Mouse (Mus musculus) heart, embryonic 12.5 days (tissue): ENCODE measurements around the gene Grik5. TPM values are rescaled to one million over a fixed set of nuclear protein-coding genes. Genes with fewer than 3 reads are reported as not detected.
"Not testable (repeated sequence)": the region's sequence is repeated elsewhere in the genome, so short reads cannot be mapped to it uniquely, and the experiment has no call there.

Experiments used
- ATAC-seq: fragments of 200-750 bp; cut with Nextera tagmentation; 2 replicates; pipeline ENCODE4 v1.8.0; 2017; ENCODE audit warnings: moderate TSS enrichment, moderate library complexity; ENCODE audit not compliant: insufficient number of reproducible peaks, low FRiP score
- H3K27ac ChIP-seq: fragments of 300-500 bp; sonication (generic); 2 replicates; pipeline ENCODE4 v1.5.1; 2016; ENCODE audit warnings: mild to moderate bottlenecking, moderate library complexity; ENCODE audit not compliant: poor library complexity, severe bottlenecking
- H3K27me3 ChIP-seq: fragments of 300-500 bp; sonication (generic); replicated peaks from 2 replicates; pipeline ENCODE4 v1.6.1; 2016; ENCODE audit warnings: mild to moderate bottlenecking, moderate library complexity
- H3K36me3 ChIP-seq: fragments of 300-500 bp; sonication (generic); 2 replicates; pipeline ENCODE4 v1.6.1; 2016; ENCODE audit warnings: mild to moderate bottlenecking, moderate library complexity
- H3K4me1 ChIP-seq: fragments of 300-500 bp; sonication (generic); replicated peaks from 2 replicates; pipeline ENCODE4 v1.6.1; 2016; ENCODE audit warnings: mild to moderate bottlenecking
- H3K4me2 ChIP-seq: fragments of 300-500 bp; sonication (generic); 2 replicates; pipeline ENCODE4 v1.6.1; 2016; ENCODE audit warnings: mild to moderate bottlenecking, moderate library complexity
- H3K4me3 ChIP-seq: fragments of 300-500 bp; sonication (generic); 2 replicates; pipeline ENCODE4 v1.5.1; 2016; ENCODE audit warnings: mild to moderate bottlenecking
- H3K9ac ChIP-seq: fragments of 300-500 bp; sonication (generic); 2 replicates; pipeline ENCODE4 v1.6.1; 2016; ENCODE audit warnings: mild to moderate bottlenecking, moderate library complexity
- H3K9me3 ChIP-seq: fragments of 300-500 bp; sonication (generic); replicated peaks from 2 replicates; pipeline ENCODE4 v1.6.1; 2016; ENCODE audit warnings: mild to moderate bottlenecking, moderate library complexity
- WGBS: fragments of 180-500 bp; shearing (Covaris S2); methylation state at CpG from one replicate; pipeline ENCODE4 v1.1.7; 2016; 5-methylcytosine and 5-hydroxymethylcytosine counted together
- polyA plus RNA-seq: library from polyadenylated mRNA; unstranded; fragments of >200 nt; fragmentation: Nextera tagmentation; extraction: Ambion mirVana; gene quantifications from 2 replicates; pipeline ENCODE4 v1.2.1, GENCODE M21; 2016

The Grik5 gene
- polyA plus RNA-seq, 1 experiment from 2014 or later = 7.7 TPM

DNA sequence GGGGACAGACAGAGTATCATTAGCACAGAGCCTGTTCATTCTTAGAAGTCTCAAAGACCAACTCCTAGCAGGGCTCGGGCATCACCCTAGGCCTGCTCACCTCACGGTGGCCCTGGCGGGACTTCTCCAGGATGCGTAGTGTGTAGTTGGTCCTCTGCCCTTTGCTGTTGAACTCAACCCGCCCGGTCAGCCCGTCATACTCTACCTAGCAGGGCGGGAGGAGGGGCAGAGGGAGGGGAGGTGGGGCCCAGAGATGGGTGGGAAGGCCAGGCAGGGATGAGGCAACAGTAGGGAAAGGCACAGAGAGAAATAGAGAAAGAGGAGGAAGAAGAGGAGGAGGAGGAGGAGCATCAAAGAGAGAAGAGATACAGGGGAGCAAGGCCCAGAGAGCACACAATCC, 13.8 kb downstream of the Grik5 start:
- peak; percentile 13; the same call in 1 of the 2 replicates for ATAC-seq
- H3K4me2 ChIP-seq = no peak overlapping the region
- peaks cover 27% of the 10 kb centered on the region for H3K4me1 ChIP-seq
- 85% methylated on average over 8 of the region's 8 CpGs for WGBS
- H3K36me3 ChIP-seq = peaks cover 96% of the 10 kb centered on the region
- H3K27me3 ChIP-seq = no peaks in the 10 kb centered on the region
- no peak overlapping the region for H3K9ac ChIP-seq
- no peak overlapping the region for H3K4me3 ChIP-seq
- H3K9me3 ChIP-seq = no peaks in the 10 kb centered on the region
- H3K27ac ChIP-seq = no peak overlapping the region

DNA sequence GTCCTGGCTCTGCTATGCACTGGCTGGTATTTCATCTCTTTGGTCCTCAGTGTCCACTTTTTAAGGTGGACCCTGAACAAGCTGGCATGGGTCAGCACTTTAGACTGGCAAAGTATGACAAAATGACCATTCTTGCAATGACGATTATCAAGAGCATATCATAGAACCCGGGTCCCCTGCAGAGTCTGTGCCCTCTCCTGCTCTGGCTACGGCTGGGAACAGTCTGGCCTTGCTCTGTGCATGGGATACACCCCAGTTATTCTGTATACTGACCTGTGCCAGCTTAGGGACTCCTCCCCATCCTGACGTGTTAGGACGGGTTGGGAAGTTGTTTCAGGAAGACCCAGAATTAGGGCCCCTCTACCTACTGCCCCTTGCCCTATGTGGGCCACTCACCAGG, 14.3 kb downstream of the Grik5 start:
- no peak for ATAC-seq
- Histone ChIP-seq H3K36me3 (peaks cover 96% of the 10 kb centered on the region), H3K27ac (no peak overlapping the region), H3K9me3 (no peaks in the 10 kb centered on the region), H3K4me3 (no peak overlapping the region), H3K9ac (no peak overlapping the region), H3K27me3 (no peaks in the 10 kb centered on the region), H3K4me2 (no peak overlapping the region), H3K4me1 (peaks cover 27% of the 10 kb centered on the region)
- 87% methylated on average over 5 of the region's 5 CpGs for WGBS

DNA sequence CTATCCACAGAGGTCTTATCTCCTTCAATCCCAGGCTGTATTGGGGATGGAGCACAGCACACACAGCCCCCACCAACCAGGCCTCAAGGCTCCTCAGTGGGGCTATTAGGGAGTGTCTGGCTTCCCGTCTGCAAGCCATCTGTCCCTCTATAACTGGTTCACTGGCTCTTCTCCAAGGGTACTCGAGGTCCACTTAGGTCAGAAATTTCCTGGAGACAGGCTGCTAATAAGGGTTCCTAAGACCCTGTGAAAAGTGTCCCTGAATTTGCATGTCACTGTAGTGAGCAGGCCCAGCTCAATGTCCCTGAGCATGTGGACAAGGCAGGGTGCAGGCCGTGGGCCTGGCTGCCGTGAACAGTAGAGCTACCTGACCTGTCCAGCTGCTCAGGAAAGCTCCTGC, 15.2 kb downstream of the Grik5 start:
- Histone ChIP-seq H3K4me3 (no peak overlapping the region), H3K4me1 (peaks cover 27% of the 10 kb centered on the region), H3K36me3 (peaks cover 93% of the 10 kb centered on the region), H3K4me2 (no peak overlapping the region), H3K9me3 (no peaks in the 10 kb centered on the region), H3K27ac (peak overlapping the region; percentile 49), H3K9ac (0 out of 2 replicates have a peak overlapping the region, but pooled peaks have one; percentile 2), H3K27me3 (no peaks in the 10 kb centered on the region)
- no peak for ATAC-seq
- WGBS = 34% methylated on average over 4 of the region's 4 CpGs

DNA sequence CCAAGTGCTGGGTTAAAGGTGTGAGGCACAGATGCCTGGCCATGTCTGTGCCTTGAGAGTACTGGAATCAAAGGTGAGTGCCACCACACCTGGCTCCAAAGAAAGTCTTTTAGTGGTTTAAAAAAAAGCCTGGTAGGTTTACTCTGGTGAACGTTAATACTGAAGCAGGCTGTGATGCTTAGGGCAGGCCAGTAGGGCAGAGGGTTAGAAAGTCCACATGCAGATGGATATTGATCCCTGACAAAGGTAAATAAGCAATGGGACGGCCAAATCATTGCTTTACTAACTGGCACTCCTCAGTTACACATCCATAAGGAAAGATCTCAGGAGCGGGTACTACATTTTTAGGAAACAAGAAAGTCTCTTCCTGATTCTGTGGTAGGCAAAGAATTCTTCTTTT, 19.6 kb downstream of the Grik5 start:
- peaks cover 84% of the 10 kb centered on the region for H3K36me3 ChIP-seq
- peaks cover 26% of the 10 kb centered on the region for H3K4me1 ChIP-seq

DNA sequence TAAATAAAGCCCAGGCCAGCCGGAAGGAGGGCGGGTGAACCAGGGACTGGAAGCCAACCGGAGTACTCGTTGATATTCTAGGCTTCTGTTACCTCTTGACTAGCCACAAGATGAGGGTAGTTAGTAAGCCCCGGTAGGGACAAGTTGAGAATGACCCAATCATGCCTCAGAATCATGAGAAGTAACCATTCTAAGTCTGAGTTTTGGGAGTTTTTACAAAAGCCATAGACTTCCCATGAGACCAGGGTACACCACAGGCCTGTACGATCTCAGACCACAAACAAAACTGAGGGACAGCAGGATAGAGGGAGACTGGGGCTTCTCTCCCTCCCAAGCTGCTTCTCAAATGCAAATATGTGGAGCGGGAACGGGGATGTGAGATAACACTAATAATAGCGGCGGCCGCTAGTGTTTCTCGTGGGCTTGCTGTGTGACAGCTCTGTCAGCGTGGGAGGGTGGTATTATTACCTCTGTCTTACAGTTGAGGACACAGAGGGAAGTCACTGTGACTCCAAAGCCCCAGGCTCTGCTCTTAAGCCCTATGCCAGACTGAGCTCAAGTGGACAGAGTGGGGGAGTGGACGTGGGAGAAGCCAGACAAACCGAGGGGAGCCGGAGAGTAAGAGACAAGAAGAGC, 22.7 kb downstream of the Grik5 start:
- H3K4me3 ChIP-seq = no peak overlapping the region
- H3K9ac ChIP-seq = peak overlapping the region; percentile 5; the same call in 1 of the 2 replicates
- no peak overlapping the region for H3K27ac ChIP-seq
- ATAC-seq = no peak
- peaks cover 11% of the 10 kb centered on the region for H3K4me1 ChIP-seq
- 63% methylated on average over 16 of the region's 16 CpGs for WGBS
- H3K4me2 ChIP-seq = no peak overlapping the region
- H3K27me3 ChIP-seq = no peaks in the 10 kb centered on the region
- H3K36me3 ChIP-seq = peaks cover 82% of the 10 kb centered on the region
- no peaks in the 10 kb centered on the region for H3K9me3 ChIP-seq

More for the DNA sequence above, 19.6 kb downstream of the Grik5 start:
- 82% methylated on average over 3 of the region's 3 CpGs for WGBS
- Histone ChIP-seq H3K9ac (no peak overlapping the region), H3K27me3 (no peaks in the 10 kb centered on the region), H3K9me3 (no peaks in the 10 kb centered on the region), H3K27ac (no peak overlapping the region), H3K4me3 (no peak overlapping the region), H3K4me2 (no peak overlapping the region)
- no peak for ATAC-seq

DNA sequence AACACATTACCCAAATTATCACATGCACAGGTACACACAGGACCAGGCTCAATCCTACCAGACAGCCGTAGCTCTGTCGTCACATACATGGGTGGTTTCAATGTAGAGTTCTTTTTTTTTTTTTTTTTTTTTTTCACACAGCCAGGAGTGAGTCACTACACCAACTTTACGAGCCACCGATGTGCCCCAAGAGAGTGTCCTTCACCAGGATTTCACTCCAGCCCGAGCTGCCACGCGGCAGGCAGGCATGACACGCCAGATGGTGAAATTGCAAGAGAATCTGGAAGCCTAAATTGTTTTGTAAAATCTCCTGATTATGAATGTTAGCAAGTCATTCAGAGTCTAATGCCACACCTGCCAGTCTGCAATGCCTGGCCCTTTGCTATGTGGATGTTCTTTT, 24.8 kb downstream of the Grik5 start:
- Histone ChIP-seq H3K9me3 (no peaks in the 10 kb centered on the region), H3K27ac (no peak overlapping the region), H3K4me2 (no peak overlapping the region), H3K27me3 (no peaks in the 10 kb centered on the region), H3K4me3 (no peak overlapping the region), H3K9ac (no peak overlapping the region), H3K4me1 (peaks cover 11% of the 10 kb centered on the region), H3K36me3 (peaks cover 84% of the 10 kb centered on the region)
- WGBS = 88% methylated on average over 8 of the region's 8 CpGs
- no peak for ATAC-seq

DNA sequence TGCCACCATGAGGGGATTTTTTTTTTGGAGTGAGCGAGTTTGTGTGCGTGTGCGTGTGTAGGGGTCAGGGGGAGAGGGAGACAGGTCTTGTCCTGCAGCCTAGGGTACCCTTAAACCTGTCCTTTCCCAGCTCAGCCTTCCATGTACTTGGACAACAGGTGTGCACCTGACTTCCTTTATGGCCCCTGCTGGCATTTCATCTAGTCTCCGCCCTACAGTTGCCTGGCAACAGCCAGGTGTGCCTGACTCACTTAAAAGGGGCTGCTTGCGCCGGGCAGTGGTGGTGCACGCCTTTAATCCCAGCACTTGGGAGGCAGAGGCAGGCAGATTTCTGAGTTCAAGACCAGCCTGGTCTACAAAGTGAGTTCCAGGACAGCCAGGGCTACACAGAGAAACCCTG, 27.5 kb downstream of the Grik5 start:
- not testable (repeated sequence) for ATAC-seq
- H3K36me3 ChIP-seq = peaks cover 96% of the 10 kb centered on the region

DNA sequence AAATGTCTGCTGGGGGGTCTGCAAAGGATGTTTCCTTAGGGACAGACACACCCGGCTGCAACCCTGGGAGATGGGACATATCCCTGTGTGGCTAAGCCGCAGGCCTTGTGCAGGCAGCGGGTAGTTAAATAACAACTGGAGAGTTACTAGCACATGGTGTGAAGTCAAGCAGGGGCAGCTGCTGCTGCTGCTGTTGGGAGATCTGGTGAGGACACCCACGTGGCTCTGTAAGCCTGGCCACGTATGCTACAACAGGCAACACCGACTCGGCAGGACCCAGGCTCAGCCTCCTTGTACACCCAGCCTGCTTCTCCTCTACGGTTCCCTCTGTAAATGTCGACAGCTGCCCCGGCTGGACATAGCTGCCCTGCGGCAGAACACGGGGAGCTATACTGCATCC, 30.2 kb downstream of the Grik5 start:
- no peaks in the 10 kb centered on the region for H3K4me1 ChIP-seq
- H3K4me3 ChIP-seq = no peak overlapping the region
- peaks cover 98% of the 10 kb centered on the region for H3K36me3 ChIP-seq
- no peak for ATAC-seq
- no peaks in the 10 kb centered on the region for H3K9me3 ChIP-seq
- 81% methylated on average over 12 of the region's 12 CpGs for WGBS
- H3K4me2 ChIP-seq = no peak overlapping the region
- no peaks in the 10 kb centered on the region for H3K27me3 ChIP-seq
- no peak overlapping the region for H3K27ac ChIP-seq
- no peak overlapping the region for H3K9ac ChIP-seq

More for the DNA sequence above, 27.5 kb downstream of the Grik5 start:
- WGBS = 91% methylated on average over 7 of the region's 7 CpGs
- H3K4me2 ChIP-seq, H3K27ac ChIP-seq, H3K9me3 ChIP-seq, H3K4me1 ChIP-seq, H3K4me3 ChIP-seq, H3K27me3 ChIP-seq, H3K9ac ChIP-seq: not testable (repeated sequence)

DNA sequence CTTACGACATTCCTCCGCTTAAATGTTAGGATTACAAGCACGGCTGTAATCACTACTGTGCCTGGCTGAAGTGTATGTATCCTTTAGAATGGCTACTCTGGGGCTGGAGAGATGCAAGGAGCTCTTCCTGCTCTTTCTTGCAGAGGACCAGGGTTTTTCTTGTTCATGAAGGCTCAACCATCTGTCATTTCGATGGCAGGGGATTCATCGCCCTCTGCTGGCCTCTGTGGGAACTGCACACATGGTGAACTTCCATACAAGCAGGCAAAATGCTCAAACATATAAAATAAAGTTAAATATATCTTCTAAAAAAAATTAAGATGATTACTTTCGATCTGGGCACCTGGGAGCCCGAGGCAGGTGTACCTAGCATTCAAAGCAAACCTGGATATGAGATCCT, 36.2 kb downstream of the Grik5 start:
- no peaks in the 10 kb centered on the region for H3K9me3 ChIP-seq
- H3K27me3 ChIP-seq = no peaks in the 10 kb centered on the region
- no peak overlapping the region for H3K4me2 ChIP-seq
- H3K9ac ChIP-seq = no peak overlapping the region
- H3K36me3 ChIP-seq = peaks cover 81% of the 10 kb centered on the region
- no peak overlapping the region for H3K27ac ChIP-seq
- WGBS = 46% methylated on average over 7 of the region's 7 CpGs
- H3K4me1 ChIP-seq = no peaks in the 10 kb centered on the region; the same call in 1 of the 2 replicates
- no peak overlapping the region for H3K4me3 ChIP-seq
- no peak for ATAC-seq

DNA sequence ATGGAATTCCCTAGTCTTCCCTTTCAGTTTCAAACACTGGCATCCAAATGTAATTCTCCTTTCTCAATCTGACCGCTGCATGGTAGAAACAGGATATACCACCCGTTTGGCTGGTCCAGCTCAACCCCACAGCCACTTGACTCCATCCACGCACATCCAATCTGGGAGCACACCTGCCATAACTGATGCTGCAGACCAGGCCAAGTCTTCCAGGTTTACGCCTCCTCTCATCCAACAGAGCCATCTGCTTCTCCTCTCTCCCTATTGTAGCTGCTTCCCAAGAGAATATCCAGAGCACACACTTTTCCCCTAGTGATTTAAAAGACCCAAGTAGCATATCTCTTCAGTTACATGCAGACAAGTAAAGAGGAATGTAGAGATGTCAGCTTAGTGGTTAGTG, 37.4 kb downstream of the Grik5 start:
- Histone ChIP-seq H3K4me1 (no peaks in the 10 kb centered on the region; the same call in 1 of the 2 replicates), H3K4me3 (no peak overlapping the region), H3K4me2 (no peak overlapping the region), H3K27me3 (no peaks in the 10 kb centered on the region), H3K27ac (no peak overlapping the region), H3K9me3 (no peaks in the 10 kb centered on the region), H3K36me3 (peaks cover 70% of the 10 kb centered on the region), H3K9ac (no peak overlapping the region)
- 87% methylated on average over 4 of the region's 4 CpGs for WGBS
- ATAC-seq = no peak

DNA sequence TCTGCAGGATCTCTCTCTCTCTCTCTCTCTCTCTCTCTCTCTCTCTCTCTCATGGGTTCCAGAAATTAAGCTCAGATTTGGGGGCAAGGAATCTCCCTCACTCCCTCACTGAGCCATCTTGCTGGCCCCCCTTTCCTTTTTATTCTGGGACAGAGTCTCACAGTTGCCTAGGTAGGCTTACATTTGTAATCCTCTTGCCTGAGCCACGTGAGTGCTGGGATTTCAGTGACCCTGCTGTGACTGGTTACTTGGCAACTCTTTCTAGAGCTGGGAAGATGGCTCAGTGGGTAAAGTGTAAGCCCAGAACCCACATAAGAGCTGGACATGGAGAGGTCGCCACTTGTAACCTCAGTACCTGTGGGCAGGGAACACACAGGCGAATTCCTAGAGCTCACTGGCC, 40.6 kb downstream of the Grik5 start:
- no peaks in the 10 kb centered on the region for H3K27me3 ChIP-seq
- H3K4me2 ChIP-seq = no peak overlapping the region
- H3K9me3 ChIP-seq = no peaks in the 10 kb centered on the region
- no peak for ATAC-seq
- no peak overlapping the region for H3K27ac ChIP-seq
- peaks cover 4% of the 10 kb centered on the region for H3K4me1 ChIP-seq
- no peak overlapping the region for H3K4me3 ChIP-seq
- 68% methylated on average over 3 of the region's 3 CpGs for WGBS
- H3K9ac ChIP-seq = no peak overlapping the region
- peaks cover 51% of the 10 kb centered on the region for H3K36me3 ChIP-seq
